Mouse (Mus musculus): ENCODE measurements around the gene Mat2a.

Mat2a gene

GRCm38 (mm10) chr6:72414076-72414756 lies 25.1 kb downstream of the Mat2a start, which contains the start of gene Ggcx:
Ggcx (plus strand) TSS chr6:72414308.
- peak; percentile 97 for DNase-seq

- DNase-seq, result no peak
These were observed 28.8 kb downstream of the Mat2a start for GRCm38 (mm10) chr6:72410518-72410917.

- DNase-seq, result no peak
These were observed 29.4 kb downstream of the Mat2a start for GRCm38 (mm10) chr6:72410003-72410402.

GRCm38 (mm10) chr6:72409567-72409966 lies 29.8 kb downstream of the Mat2a start:
- DNase-seq, result peak; percentile 86

- peak; percentile 91 for DNase-seq
These were observed 32.2 kb downstream of the Mat2a start for GRCm38 (mm10) chr6:72407119-72407518.

GRCm38 (mm10) chr6:72405356-72405755 lies 34.0 kb downstream of the Mat2a start:
- DNase-seq, result no peak

- DNase-seq, result peak; percentile 85
These were observed 37.5 kb downstream of the Mat2a start for GRCm38 (mm10) chr6:72401875-72402274.

GRCm38 (mm10) chr6:72399967-72400366 lies 39.4 kb downstream of the Mat2a start:
- DNase-seq, result no peak

GRCm38 (mm10) chr6:72396837-72397251 lies 42.5 kb downstream of the Mat2a start:
- no peak for DNase-seq

- no peak for DNase-seq
These were observed 47.0 kb downstream of the Mat2a start for GRCm38 (mm10) chr6:72392341-72392740.

GRCm38 (mm10) chr6:72390795-72391521 lies 48.4 kb downstream of the Mat2a start:
- DNase-seq, result peak; percentile 83

- peak; percentile 88 for DNase-seq
These were observed 49.2 kb downstream of the Mat2a start, which contains the start of gene Vamp8 for GRCm38 (mm10) chr6:72389941-72390771. Vamp8 (minus strand) TSS chr6:72390703.

- no peak for DNase-seq
These were observed 49.9 kb downstream of the Mat2a start for GRCm38 (mm10) chr6:72389471-72389940.

- no peak for DNase-seq
These were observed 50.5 kb downstream of the Mat2a start for GRCm38 (mm10) chr6:72388791-72389329.

- DNase-seq, result no peak
These were observed 51.1 kb downstream of the Mat2a start for GRCm38 (mm10) chr6:72388266-72388665.

- no peak for DNase-seq
These were observed 51.5 kb downstream of the Mat2a start for GRCm38 (mm10) chr6:72387816-72388215.

- DNase-seq, result no peak
These were observed 52.8 kb downstream of the Mat2a start for GRCm38 (mm10) chr6:72386561-72386960.

GRCm38 (mm10) chr6:72385258-72385657 lies 54.1 kb downstream of the Mat2a start:
- no peak for DNase-seq

GRCm38 (mm10) chr6:72383952-72384351 lies 55.4 kb downstream of the Mat2a start:
- no peak for DNase-seq

- no peak for DNase-seq
These were observed 56.1 kb downstream of the Mat2a start for GRCm38 (mm10) chr6:72383142-72383820.

Measured in lung, postnatal 14 days (tissue).